Mouse (Mus musculus): ENCODE data around the gene Aspg. TPM values are rescaled to one million over a fixed set of nuclear protein-coding genes. Genes with fewer than 3 reads are reported as not detected.

The Aspg gene
- polyA plus RNA-seq, 1 experiment from 2014 or later, result 0.96 TPM

- peak overlapping the region; percentile 88 for H3K4me2 ChIP-seq (replicated peaks)
- no peak overlapping the region for H3K27ac ChIP-seq
- WGBS, result under 1% methylated on average over 48 of the region's 52 CpGs
Observed at GRCm38 (mm10) chr12:112143833-112144201, 37.3 kb downstream of the Aspg start.

GRCm38 (mm10) chr12:112144377-112145115 lies 38.1 kb downstream of the Aspg start:
- 0 out of 2 replicates have a peak, but pooled peaks have one; percentile 19 for ATAC-seq (ENCODE audit: low FRiP score, low read depth)
- H3K36me3 ChIP-seq, result no peaks in the 10 kb centered on the region; the same call in 1 of the 2 replicates
- peaks cover 83% of the 10 kb centered on the region for H3K27me3 ChIP-seq (replicated peaks)
- H3K9me3 ChIP-seq, result no peaks in the 10 kb centered on the region
- H3K4me1 ChIP-seq, result peaks cover 64% of the 10 kb centered on the region
- H3K27ac ChIP-seq, result no peak overlapping the region
- peak overlapping the region; percentile 59 for H3K9ac ChIP-seq
- WGBS, result 1% methylated on average over 46 of the region's 46 CpGs
- H3K4me3 ChIP-seq, result peak overlapping the region; percentile 51
- peak overlapping the region; percentile 88 for H3K4me2 ChIP-seq (replicated peaks)

More at GRCm38 (mm10) chr12:112143833-112144201, 37.3 kb downstream of the Aspg start:
- Histone ChIP-seq H3K4me3 (peak overlapping the region; percentile 51), H3K9me3 (no peaks in the 10 kb centered on the region), H3K36me3 (no peaks in the 10 kb centered on the region; the same call in 1 of the 2 replicates), H3K27me3 (replicated peaks) (peaks cover 77% of the 10 kb centered on the region), H3K4me1 (peaks cover 58% of the 10 kb centered on the region), H3K9ac (peak overlapping the region; percentile 59)
- no peak for ATAC-seq (ENCODE audit: low FRiP score, low read depth)

DNA sequence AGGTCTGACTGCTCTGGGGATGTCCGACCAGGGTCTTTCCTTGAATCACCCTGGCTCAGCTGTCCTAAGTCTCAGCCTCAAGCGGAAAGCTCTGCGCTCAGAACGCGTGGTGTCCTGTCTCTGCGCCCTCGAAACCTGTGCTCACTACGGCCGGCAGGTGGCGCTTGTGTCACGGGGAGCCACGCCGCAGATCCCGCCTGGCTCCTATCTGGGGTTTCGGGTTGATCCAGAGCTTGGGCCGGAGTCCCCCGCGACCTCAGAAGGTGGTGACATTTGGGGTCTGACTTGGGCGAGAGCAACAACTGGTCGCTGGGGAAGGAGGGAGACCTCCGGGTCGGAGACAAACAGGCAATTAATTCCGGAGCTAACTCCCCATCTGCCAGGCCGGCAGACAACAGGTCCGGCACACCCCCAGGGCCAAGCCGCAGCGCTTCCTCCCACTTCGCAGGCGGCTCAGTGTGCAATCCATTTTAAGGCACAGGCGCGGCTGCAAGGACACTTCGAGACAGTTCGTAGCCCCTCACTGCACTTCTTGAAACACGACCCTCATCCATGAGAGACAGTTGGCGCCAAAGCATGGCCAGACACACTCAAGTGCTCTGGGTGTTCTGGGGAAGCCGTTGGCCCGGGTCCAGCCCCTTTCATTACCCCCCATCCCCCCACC lies 38.9 kb downstream of the Aspg start:
- H3K36me3 ChIP-seq, result no peaks in the 10 kb centered on the region; the same call in 1 of the 2 replicates
- peaks cover 71% of the 10 kb centered on the region for H3K4me1 ChIP-seq
- H3K27ac ChIP-seq, result no peak overlapping the region
- no peaks in the 10 kb centered on the region for H3K9me3 ChIP-seq
- peak overlapping the region; percentile 88 for H3K4me2 ChIP-seq (replicated peaks)
- peak overlapping the region; percentile 61; the same call in 1 of the 2 replicates for H3K9ac ChIP-seq
- WGBS, result under 1% methylated on average over 37 of the region's 37 CpGs
- peak overlapping the region; percentile 51 for H3K4me3 ChIP-seq
- peak; percentile 44 for ATAC-seq (ENCODE audit: low FRiP score, low read depth)
- H3K27me3 ChIP-seq (replicated peaks), result peaks cover 89% of the 10 kb centered on the region

DNA sequence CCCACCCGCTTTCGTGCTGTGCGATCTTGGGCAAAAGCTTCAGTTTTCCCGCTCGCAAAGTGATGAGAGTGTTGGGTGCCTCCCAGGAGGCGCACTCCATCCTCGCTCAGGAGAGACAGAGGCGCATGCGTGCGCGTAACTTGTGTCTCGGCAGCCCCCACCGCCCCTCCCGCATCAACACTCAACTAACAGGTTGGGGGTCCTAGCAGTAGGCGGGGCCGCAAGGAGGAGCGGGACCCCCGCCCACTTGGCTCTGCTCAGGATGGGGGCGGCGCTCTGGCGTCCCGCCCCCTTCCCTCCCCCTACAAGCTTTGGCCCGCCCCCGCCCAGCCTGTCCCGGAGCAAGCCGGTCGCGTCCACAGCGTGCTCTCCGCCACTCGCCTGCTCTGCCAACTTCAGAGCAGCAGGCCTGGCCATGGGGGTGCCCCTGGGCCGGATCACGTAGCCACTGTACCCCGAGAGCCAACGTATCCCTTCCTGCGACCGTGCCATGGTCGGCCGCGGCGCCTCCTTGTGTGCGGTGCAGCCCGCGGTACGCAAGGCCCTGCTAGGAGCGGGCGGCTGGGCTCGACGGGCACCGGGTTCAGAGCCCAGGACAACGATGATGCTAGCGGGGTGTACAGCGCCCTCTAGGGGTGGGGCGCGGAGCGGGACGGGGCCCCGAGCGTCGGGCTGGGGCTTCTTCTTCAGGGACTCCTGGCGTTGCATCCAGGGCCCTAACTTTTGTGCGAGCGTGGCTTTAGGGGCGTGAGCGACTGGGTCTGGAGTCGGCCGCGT lies 39.6 kb downstream of the Aspg start, which contains the start of gene Kif26a:
Kif26a (plus strand) TSS at position 334 of the 777 bp plus-strand sequence.
- Histone ChIP-seq H3K4me1 (peaks cover 71% of the 10 kb centered on the region), H3K4me3 (peak within 1 kb of the TSS; percentile 51), H3K36me3 (no peaks in the 10 kb centered on the region; the same call in 1 of the 2 replicates), H3K27ac (no peak within 1 kb of the TSS), H3K9me3 (no peaks in the 10 kb centered on the region), H3K9ac (peak within 1 kb of the TSS; percentile 61), H3K27me3 (replicated peaks) (peaks cover 88% of the 10 kb centered on the region), H3K4me2 (replicated peaks) (peak within 1 kb of the TSS; percentile 88)
- under 1% methylated on average over 68 of the region's 68 CpGs for WGBS
- peak; percentile 48 for ATAC-seq (ENCODE audit: low FRiP score, low read depth)

DNA sequence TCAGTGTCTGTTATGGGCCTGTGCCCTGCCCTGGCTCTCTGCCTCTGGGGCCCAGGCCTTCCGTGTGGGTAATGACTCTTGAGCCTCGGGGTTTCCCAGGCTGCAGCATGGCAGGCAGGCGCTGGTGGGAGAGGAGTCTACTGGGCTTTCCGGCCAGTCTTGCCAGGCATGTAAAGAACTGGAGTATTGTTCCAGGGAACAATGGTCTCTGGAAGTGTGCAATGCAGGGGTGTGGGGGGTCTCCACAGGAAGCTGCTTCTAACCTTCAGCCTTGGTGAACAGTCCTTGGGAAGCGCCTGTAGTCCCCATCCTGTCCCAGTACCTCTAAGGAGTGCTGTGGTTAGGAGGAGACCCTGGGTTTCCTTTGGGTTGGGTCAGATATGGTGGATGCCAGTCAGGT lies 40.9 kb downstream of the Aspg start:
- Histone ChIP-seq H3K9ac (0 out of 2 replicates have a peak overlapping the region, but pooled peaks have one; percentile 61), H3K4me1 (peaks cover 78% of the 10 kb centered on the region), H3K36me3 (no peaks in the 10 kb centered on the region; the same call in 1 of the 2 replicates), H3K4me2 (replicated peaks) (peak overlapping the region; percentile 88), H3K4me3 (peak overlapping the region; percentile 51), H3K27ac (no peak overlapping the region), H3K9me3 (no peaks in the 10 kb centered on the region), H3K27me3 (replicated peaks) (peaks cover 83% of the 10 kb centered on the region)
- ATAC-seq (ENCODE audit: low FRiP score, low read depth), result no peak
- WGBS, result 24% methylated on average over 5 of the region's 5 CpGs

- Histone ChIP-seq H3K9me3 (no peaks in the 10 kb centered on the region), H3K27ac (no peak overlapping the region), H3K4me1 (peaks cover 69% of the 10 kb centered on the region), H3K27me3 (replicated peaks) (peaks cover 71% of the 10 kb centered on the region), H3K9ac (peak overlapping the region; percentile 6; the same call in 1 of the 2 replicates), H3K4me2 (replicated peaks) (peak overlapping the region; percentile 88; the same call in 1 of the 2 replicates), H3K36me3 (no peaks in the 10 kb centered on the region; the same call in 1 of the 2 replicates), H3K4me3 (no peak overlapping the region)
- WGBS, result 68% methylated on average over 7 of the region's 7 CpGs
- no peak for ATAC-seq (ENCODE audit: low FRiP score, low read depth)
Observed at GRCm38 (mm10) chr12:112150011-112150410, 43.5 kb downstream of the Aspg start.

DNA sequence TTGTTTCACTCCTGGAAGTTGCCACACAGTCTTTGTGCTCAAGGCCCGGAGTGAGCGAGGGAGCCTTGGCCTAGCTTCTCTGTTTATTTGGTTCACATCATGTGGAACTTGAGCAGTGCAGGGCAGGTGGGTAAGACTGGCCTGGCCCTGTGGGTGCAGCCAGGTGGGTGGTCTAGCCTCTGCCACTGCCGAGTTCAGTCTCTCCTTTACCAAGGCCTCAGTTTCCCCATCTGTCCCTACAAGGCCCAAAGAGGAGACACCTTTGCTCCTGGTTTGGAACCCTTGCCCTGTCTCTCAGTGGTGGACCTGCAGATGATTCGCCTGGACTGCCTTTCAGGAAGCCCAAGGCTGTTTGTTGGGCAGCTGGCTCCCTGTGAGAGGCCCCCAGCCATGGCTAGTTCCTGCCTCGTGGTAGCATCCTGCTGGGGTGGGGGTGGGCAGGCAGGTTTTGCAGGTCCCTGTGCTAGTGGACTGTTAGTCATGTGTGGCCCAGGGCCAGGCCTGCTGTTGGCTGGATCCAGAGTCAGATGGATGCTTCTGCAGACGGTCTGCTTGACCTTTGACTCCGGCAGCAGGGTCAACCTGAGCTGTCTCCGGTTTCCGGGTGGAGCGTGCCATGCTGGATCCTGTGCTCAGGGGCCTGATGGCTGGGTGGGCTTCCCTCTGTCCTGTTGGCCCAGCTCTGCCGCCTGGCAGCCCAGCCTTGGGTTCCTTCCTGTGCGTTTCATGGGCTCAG lies 44.9 kb downstream of the Aspg start:
- Histone ChIP-seq H3K36me3 (no peaks in the 10 kb centered on the region; the same call in 1 of the 2 replicates), H3K9ac (no peak overlapping the region), H3K4me1 (peaks cover 69% of the 10 kb centered on the region), H3K4me3 (no peak overlapping the region), H3K27me3 (replicated peaks) (peaks cover 64% of the 10 kb centered on the region), H3K27ac (no peak overlapping the region), H3K9me3 (no peaks in the 10 kb centered on the region), H3K4me2 (replicated peaks) (peak overlapping the region; percentile 20)
- no peak for ATAC-seq (ENCODE audit: low FRiP score, low read depth)
- WGBS, result 46% methylated on average over 12 of the region's 12 CpGs

GRCm38 (mm10) chr12:112151980-112152362 lies 45.5 kb downstream of the Aspg start:
- Histone ChIP-seq H3K4me3 (no peak overlapping the region), H3K4me2 (replicated peaks) (peak overlapping the region; percentile 20; the same call in 1 of the 2 replicates), H3K4me1 (peaks cover 69% of the 10 kb centered on the region), H3K27me3 (replicated peaks) (peaks cover 58% of the 10 kb centered on the region), H3K9me3 (no peaks in the 10 kb centered on the region), H3K27ac (no peak overlapping the region), H3K36me3 (no peaks in the 10 kb centered on the region; the same call in 1 of the 2 replicates), H3K9ac (no peak overlapping the region)
- WGBS, result 55% methylated on average over 6 of the region's 6 CpGs
- ATAC-seq (ENCODE audit: low FRiP score, low read depth), result no peak

GRCm38 (mm10) chr12:112153597-112153996 lies 47.1 kb downstream of the Aspg start:
- Histone ChIP-seq H3K36me3 (no peaks in the 10 kb centered on the region), H3K9me3 (no peaks in the 10 kb centered on the region), H3K4me3 (no peak overlapping the region), H3K27me3 (replicated peaks) (peaks cover 47% of the 10 kb centered on the region), H3K4me1 (peaks cover 59% of the 10 kb centered on the region), H3K27ac (no peak overlapping the region), H3K9ac (no peak overlapping the region), H3K4me2 (replicated peaks) (no peak overlapping the region)
- 82% methylated on average over 12 of the region's 12 CpGs for WGBS
- ATAC-seq (ENCODE audit: low FRiP score, low read depth), result no peak

- Histone ChIP-seq H3K27ac (no peak overlapping the region; the same call in 1 of the 2 replicates), H3K27me3 (replicated peaks) (peaks cover 38% of the 10 kb centered on the region), H3K9me3 (no peaks in the 10 kb centered on the region), H3K4me2 (replicated peaks) (peak overlapping the region; percentile 37; the same call in 1 of the 2 replicates), H3K4me3 (no peak overlapping the region), H3K9ac (no peak overlapping the region), H3K36me3 (no peaks in the 10 kb centered on the region), H3K4me1 (peaks cover 53% of the 10 kb centered on the region)
- 51% methylated on average over 5 of the region's 5 CpGs for WGBS
- no peak for ATAC-seq (ENCODE audit: low FRiP score, low read depth)
Observed at GRCm38 (mm10) chr12:112154476-112154875, 48.0 kb downstream of the Aspg start.
